Mouse (Mus musculus): ENCODE results near the gene Gm28372. TPM values are rescaled to one million over a fixed set of nuclear protein-coding genes. Genes with fewer than 3 reads are reported as not detected.
"Not testable (repeated sequence)": the region's sequence is repeated elsewhere in the genome, so short reads cannot be mapped to it uniquely, and the experiment has no call there.

Gene Gm28372
- 0.09 TPM in 1 of 2 replicates, not detected in the other for polyA plus RNA-seq (2015; fragmentation: Nextera tagmentation; extraction: Ambion mirVana)

- Histone ChIP-seq H3K4me1 (peaks cover 20% of the 10 kb centered on the region), H3K9me3 (replicated peaks) (no peaks in the 10 kb centered on the region), H3K27me3 (no peaks in the 10 kb centered on the region), H3K9ac (no peak within 1 kb of the TSS), H3K27ac (no peak within 1 kb of the TSS), H3K36me3 (no peaks in the 10 kb centered on the region), H3K4me2 (no peak within 1 kb of the TSS), H3K4me3 (replicated peaks) (no peak within 1 kb of the TSS)
- WGBS, result 91% methylated on average over 1 of the region's 1 CpGs
- ATAC-seq (replicated peaks; ENCODE audit: low FRiP score), result no peak
These were observed at the start of gene Gm28372, which contains the start of gene 1700020A23Rik for GRCm38 (mm10) chr2:130404939-130405338. Gene Gm28372, plus strand, starts transcription at chr2:130405239. Gene 1700020A23Rik, plus strand, starts transcription at chr2:130405259.

GRCm38 (mm10) chr2:130357551-130357950, 47.5 kb upstream of the Gm28372 start:
- Histone ChIP-seq H3K9ac (no peak overlapping the region), H3K27ac (no peak overlapping the region), H3K9me3 (replicated peaks) (no peaks in the 10 kb centered on the region), H3K4me2 (no peak overlapping the region), H3K4me3 (replicated peaks) (no peak overlapping the region), H3K27me3 (peaks cover 48% of the 10 kb centered on the region), H3K36me3 (no peaks in the 10 kb centered on the region), H3K4me1 (peaks cover 9% of the 10 kb centered on the region)
- ATAC-seq (replicated peaks; ENCODE audit: low FRiP score), result no peak
- 91% methylated on average over 5 of the region's 5 CpGs for WGBS

- H3K27ac ChIP-seq, result no peak overlapping the region
- no peak for ATAC-seq (replicated peaks; ENCODE audit: low FRiP score)
- peaks cover 61% of the 10 kb centered on the region for H3K27me3 ChIP-seq
- no peaks in the 10 kb centered on the region for H3K36me3 ChIP-seq
- no peak overlapping the region for H3K4me2 ChIP-seq
- no peak overlapping the region for H3K4me3 ChIP-seq (replicated peaks)
- 11% methylated on average over 5 of the region's 5 CpGs for WGBS
- peaks cover 9% of the 10 kb centered on the region for H3K4me1 ChIP-seq
- H3K9ac ChIP-seq, result no peak overlapping the region
- H3K9me3 ChIP-seq (replicated peaks), result no peaks in the 10 kb centered on the region
These were observed 46.2 kb upstream of the Gm28372 start for GRCm38 (mm10) chr2:130358852-130359251.

DNA sequence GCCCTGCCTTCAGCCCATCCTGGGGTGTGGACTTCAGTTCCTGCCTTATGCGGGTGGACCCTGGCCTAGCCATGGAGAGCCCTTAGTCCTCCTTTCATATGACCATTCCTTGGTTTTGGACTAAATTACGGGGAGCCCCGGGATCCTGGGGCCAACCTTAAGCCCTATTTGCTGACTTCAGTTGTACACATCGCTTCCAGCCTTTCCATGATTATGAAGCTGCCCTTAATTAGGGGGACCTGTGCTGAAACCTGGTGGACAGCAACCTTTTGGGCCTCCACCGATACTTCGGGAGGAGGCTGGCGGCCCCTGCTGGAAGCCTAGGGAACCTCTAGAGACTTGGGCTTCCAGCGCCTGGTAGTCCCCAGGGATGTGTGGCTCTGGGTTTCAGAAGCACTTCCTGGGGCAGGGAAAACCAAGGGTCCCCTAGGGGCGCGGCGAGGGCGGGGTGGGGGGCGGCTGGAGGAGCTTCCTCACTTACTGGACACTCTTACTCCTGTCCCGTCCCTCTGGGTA, 42.5 kb upstream of the Gm28372 start:
- Histone ChIP-seq H3K4me3 (replicated peaks) (no peak overlapping the region), H3K36me3 (no peaks in the 10 kb centered on the region), H3K4me1 (peaks cover 20% of the 10 kb centered on the region), H3K9me3 (replicated peaks) (no peaks in the 10 kb centered on the region), H3K4me2 (peak overlapping the region; percentile 28; the same call in 1 of the 2 replicates), H3K27ac (no peak overlapping the region), H3K27me3 (peaks cover 78% of the 10 kb centered on the region), H3K9ac (no peak overlapping the region)
- 3% methylated on average over 14 of the region's 14 CpGs for whole genome bisulfite sequencing
- peak; percentile 47; the same call in 1 of the 2 replicates for ATAC-seq (replicated peaks; ENCODE audit: low FRiP score)

GRCm38 (mm10) chr2:130365211-130366094, 39.6 kb upstream of the Gm28372 start:
- WGBS, result 7% methylated on average over 30 of the region's 30 CpGs
- H3K36me3 ChIP-seq, result no peaks in the 10 kb centered on the region
- peak overlapping the region; percentile 82 for H3K4me2 ChIP-seq
- ATAC-seq (replicated peaks; ENCODE audit: low FRiP score), result peak; percentile 70
- peak overlapping the region; percentile 52 for H3K4me3 ChIP-seq (replicated peaks)
- H3K27me3 ChIP-seq, result peaks cover 54% of the 10 kb centered on the region
- peak overlapping the region; percentile 39 for H3K9ac ChIP-seq
- H3K27ac ChIP-seq, result 0 out of 2 replicates have a peak overlapping the region, but pooled peaks have one; percentile 22
- H3K9me3 ChIP-seq (replicated peaks), result no peaks in the 10 kb centered on the region
- peaks cover 20% of the 10 kb centered on the region for H3K4me1 ChIP-seq

GRCm38 (mm10) chr2:130367386-130367785, 37.7 kb upstream of the Gm28372 start:
- Histone ChIP-seq H3K4me2 (no peak overlapping the region), H3K27me3 (peaks cover 35% of the 10 kb centered on the region), H3K4me3 (replicated peaks) (no peak overlapping the region), H3K36me3 (no peaks in the 10 kb centered on the region), H3K9ac (no peak overlapping the region), H3K27ac (no peak overlapping the region), H3K9me3 (replicated peaks) (no peaks in the 10 kb centered on the region), H3K4me1 (peaks cover 12% of the 10 kb centered on the region)
- 64% methylated on average over 4 of the region's 4 CpGs for WGBS
- ATAC-seq (replicated peaks; ENCODE audit: low FRiP score), result no peak

DNA sequence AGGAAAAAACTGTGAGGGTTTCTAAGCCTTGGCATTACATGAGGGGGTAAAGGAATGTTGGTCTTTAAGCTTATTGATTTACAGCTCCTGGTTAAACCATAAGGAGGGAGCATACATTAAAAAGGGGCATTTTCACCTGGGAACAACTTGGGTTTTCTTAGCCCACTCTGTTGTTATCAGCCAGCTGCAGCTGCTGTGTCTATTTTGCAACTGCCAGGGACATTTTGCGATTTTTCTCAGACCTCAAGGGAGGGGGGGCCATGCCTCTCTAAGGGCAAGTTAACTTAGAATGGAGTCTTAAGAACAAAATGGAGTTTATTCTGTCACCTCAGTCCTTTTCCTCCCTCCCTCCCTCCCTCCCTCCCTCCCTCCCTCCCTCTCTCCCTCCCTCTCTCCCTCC, 32.0 kb upstream of the Gm28372 start:
- H3K27me3 ChIP-seq; H3K9ac ChIP-seq; H3K4me2 ChIP-seq; ATAC-seq (replicated peaks; ENCODE audit: low FRiP score); H3K9me3 ChIP-seq (replicated peaks); H3K27ac ChIP-seq; H3K4me1 ChIP-seq; H3K4me3 ChIP-seq (replicated peaks); H3K36me3 ChIP-seq: not testable (repeated sequence)
- WGBS, result 38% methylated on average over 1 of the region's 1 CpGs

GRCm38 (mm10) chr2:130374951-130375350, 30.1 kb upstream of the Gm28372 start:
- ATAC-seq (replicated peaks; ENCODE audit: low FRiP score), result no peak
- WGBS, result 78% methylated on average over 4 of the region's 4 CpGs

DNA sequence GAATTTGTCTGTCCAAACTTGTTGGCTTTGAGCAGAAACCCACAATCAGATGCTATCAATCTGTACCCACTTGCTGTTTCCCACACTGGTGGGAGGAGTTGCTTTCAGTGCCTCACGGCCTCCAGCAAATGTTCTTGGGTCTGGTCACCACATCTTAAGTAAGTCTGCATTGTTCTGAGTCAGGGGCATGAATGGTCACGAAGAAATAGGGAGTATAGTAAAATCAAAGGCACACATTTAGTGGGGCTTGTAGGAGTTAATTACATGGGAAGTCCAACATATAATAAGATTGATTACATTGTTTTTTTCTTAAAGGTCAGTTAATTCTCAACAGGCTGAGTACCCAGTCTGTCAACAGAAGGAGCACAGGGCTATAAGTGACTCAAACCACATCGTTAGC, 21.8 kb upstream of the Gm28372 start:
- Histone ChIP-seq H3K9ac (no peak overlapping the region), H3K27me3 (no peaks in the 10 kb centered on the region), H3K9me3 (replicated peaks) (no peaks in the 10 kb centered on the region), H3K27ac (no peak overlapping the region; the same call in 1 of the 2 replicates), H3K36me3 (no peaks in the 10 kb centered on the region), H3K4me3 (replicated peaks) (no peak overlapping the region), H3K4me1 (peaks cover 8% of the 10 kb centered on the region; the same call in 1 of the 2 replicates), H3K4me2 (no peak overlapping the region)
- peak; percentile 56; the same call in 1 of the 2 replicates for ATAC-seq (replicated peaks; ENCODE audit: low FRiP score)
- 26% methylated on average over 3 of the region's 3 CpGs for WGBS

More at GRCm38 (mm10) chr2:130374951-130375350, 30.1 kb upstream of the Gm28372 start:
- Histone ChIP-seq H3K9me3 (replicated peaks) (no peaks in the 10 kb centered on the region), H3K36me3 (no peaks in the 10 kb centered on the region), H3K4me1 (no peaks in the 10 kb centered on the region), H3K4me2 (no peak overlapping the region), H3K27me3 (no peaks in the 10 kb centered on the region), H3K9ac (no peak overlapping the region), H3K27ac (no peak overlapping the region), H3K4me3 (replicated peaks) (no peak overlapping the region)

- H3K9me3 ChIP-seq (replicated peaks), result no peaks in the 10 kb centered on the region
- H3K27ac ChIP-seq, result no peak overlapping the region
- no peaks in the 10 kb centered on the region for H3K36me3 ChIP-seq
- H3K4me3 ChIP-seq (replicated peaks), result no peak overlapping the region
- peaks cover 8% of the 10 kb centered on the region; the same call in 1 of the 2 replicates for H3K4me1 ChIP-seq
- WGBS, result 55% methylated on average over 6 of the region's 6 CpGs
- H3K27me3 ChIP-seq, result no peaks in the 10 kb centered on the region
- H3K4me2 ChIP-seq, result no peak overlapping the region
- no peak overlapping the region for H3K9ac ChIP-seq
- ATAC-seq (replicated peaks; ENCODE audit: low FRiP score), result 0 out of 2 replicates have a peak, but pooled peaks have one; percentile 60
These were observed 21.1 kb upstream of the Gm28372 start for GRCm38 (mm10) chr2:130383895-130384294.

DNA sequence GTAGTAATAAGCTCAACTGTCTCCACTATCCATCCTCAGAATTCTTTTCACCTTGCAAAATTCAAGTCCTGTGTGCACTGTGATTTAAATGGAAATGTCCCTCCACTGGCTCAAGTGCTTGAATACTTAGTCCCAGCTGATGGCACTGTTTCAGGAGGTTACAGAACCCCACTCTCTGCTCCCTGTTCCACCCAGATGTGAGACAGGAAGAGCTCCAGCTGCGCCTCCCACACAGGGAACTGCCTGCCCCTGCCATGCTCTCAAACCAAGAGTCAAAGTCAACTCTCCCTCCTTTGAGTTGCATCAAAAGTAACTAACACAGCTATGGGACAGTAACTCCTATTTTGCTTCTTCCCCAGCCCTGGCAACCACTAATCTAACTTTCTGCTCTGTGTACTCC, 18.8 kb upstream of the Gm28372 start:
- ATAC-seq (replicated peaks; ENCODE audit: low FRiP score), result no peak
- Histone ChIP-seq H3K9me3 (replicated peaks) (no peaks in the 10 kb centered on the region), H3K27ac (no peak overlapping the region), H3K4me2 (no peak overlapping the region), H3K4me3 (replicated peaks) (no peak overlapping the region), H3K4me1 (peaks cover 12% of the 10 kb centered on the region), H3K9ac (no peak overlapping the region), H3K27me3 (no peaks in the 10 kb centered on the region), H3K36me3 (peaks cover 8% of the 10 kb centered on the region; the same call in 1 of the 2 replicates)
- WGBS, result 68% methylated on average over 1 of the region's 1 CpGs

DNA sequence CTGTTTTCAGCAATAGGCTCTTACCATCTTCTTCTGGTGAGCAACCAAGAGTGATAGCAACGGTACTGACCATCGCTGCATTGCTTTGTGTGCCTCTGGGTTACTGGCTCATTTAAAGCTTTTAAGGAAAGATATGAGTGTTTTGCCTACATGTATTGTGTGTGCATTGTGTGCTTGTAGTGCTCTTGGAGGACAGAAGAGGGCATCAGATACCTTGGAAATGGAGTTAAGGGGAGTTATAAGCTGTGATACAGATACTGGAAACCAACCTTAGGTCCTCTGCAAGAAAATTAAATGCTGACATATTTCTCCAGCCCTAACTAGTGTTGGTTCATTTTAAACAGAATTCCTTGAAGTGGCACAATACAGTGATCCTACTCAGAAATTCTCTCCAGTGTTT, 16.2 kb upstream of the Gm28372 start:
- Histone ChIP-seq H3K4me2 (no peak overlapping the region), H3K27me3 (no peaks in the 10 kb centered on the region), H3K36me3 (peaks cover 25% of the 10 kb centered on the region), H3K27ac (no peak overlapping the region), H3K9me3 (replicated peaks) (no peaks in the 10 kb centered on the region), H3K9ac (no peak overlapping the region), H3K4me1 (peaks cover 7% of the 10 kb centered on the region), H3K4me3 (replicated peaks) (no peak overlapping the region)
- 82% methylated on average over 2 of the region's 2 CpGs for WGBS
- no peak for ATAC-seq (replicated peaks; ENCODE audit: low FRiP score)
